Mouse (Mus musculus) hindbrain, postnatal 0 days (tissue): Measurements from ENCODE around the gene Med26. TPM values are rescaled to one million over a fixed set of nuclear protein-coding genes. Genes with fewer than 3 reads are reported as not detected.

Experiments
- ATAC-seq: fragments of 200-750 bp; cut with Nextera tagmentation; 2 replicates; pipeline ENCODE4 v1.8.0; 2017; ENCODE audit warnings: mild to moderate bottlenecking, moderate TSS enrichment, moderate library complexity
- DNase-seq: peaks from one replicate; pipeline ENCODE4 v3.0.0-alpha.2; 2015; ENCODE audit warnings: low spot score
- H3K27ac ChIP-seq: fragments of 300-500 bp; sonication (generic); 2 replicates; pipeline ENCODE4 v1.5.1; 2014; ENCODE audit warnings: mild to moderate bottlenecking
- H3K27me3 ChIP-seq: fragments of 300-500 bp; sonication (generic); 2 replicates; pipeline ENCODE4 v1.6.1; 2014; ENCODE audit warnings: low read length, mixed read lengths; ENCODE audit not compliant: insufficient read depth
- H3K36me3 ChIP-seq: fragments of 300-500 bp; sonication (generic); 2 replicates; pipeline ENCODE4 v1.6.1; 2014; ENCODE audit warnings: low read length, mixed read lengths; ENCODE audit not compliant: insufficient read depth
- H3K4me1 ChIP-seq: fragments of 300-500 bp; sonication (generic); 2 replicates; pipeline ENCODE4 v1.6.1; 2014; ENCODE audit warnings: antibody characterized with exemption, low read length, mixed read lengths; ENCODE audit not compliant: insufficient read depth
- H3K4me2 ChIP-seq: fragments of 300-500 bp; sonication (generic); 2 replicates; pipeline ENCODE4 v1.6.1; 2014; ENCODE audit warnings: low read depth, mild to moderate bottlenecking, low read length, moderate library complexity, mixed read lengths
- H3K4me3 ChIP-seq: fragments of 300-500 bp; sonication (generic); 2 replicates; pipeline ENCODE4 v1.5.1; 2014; ENCODE audit warnings: low read length
- H3K9ac ChIP-seq: fragments of 300-500 bp; sonication (generic); replicated peaks from 2 replicates; pipeline ENCODE4 v1.6.1; 2014; ENCODE audit warnings: mild to moderate bottlenecking, low read length, moderate library complexity, mixed read lengths
- H3K9me3 ChIP-seq: fragments of 300-500 bp; sonication (generic); 2 replicates; pipeline ENCODE4 v1.6.1; 2016; ENCODE audit warnings: low read length, mixed read lengths
- CTCF ChIP-seq: IDR thresholded peaks from 2 replicates; pipeline ENCODE4 v1.5.1; 2016; ENCODE audit warnings: antibody characterized with exemption, control low read depth, low read depth
- WGBS: fragments of 180-500 bp; shearing (Covaris S2); extraction: QIAGEN DNeasy Blood & Tissue Kit; methylation state at CpG from one replicate; pipeline ENCODE4 v1.1.7; 2014; 5-methylcytosine and 5-hydroxymethylcytosine counted together
- polyA plus RNA-seq: library from polyadenylated mRNA; unstranded; fragments of >200 nt; fragmentation: Nextera tagmentation; extraction: Ambion mirVana; gene quantifications from 2 replicates; pipeline ENCODE4 v1.2.1, GENCODE M21; 2015
- total RNA-seq: library from RNA; depleted of rRNA; stranded (reverse); fragments of >200 nt; gene quantifications from 2 replicates; pipeline ENCODE4 v1.2.3, GENCODE M21; 2014

The Med26 gene
- total and polyA plus RNA-seq, 2 experiments from 2014 or later: 15.2 to 15.5 TPM

GRCm38 (mm10) chr8:72549314-72549892, 1.3 kb upstream of the Med26 start:
- no peaks in the 10 kb centered on the region for H3K9me3 ChIP-seq
- 12% methylated on average over 5 of the region's 5 CpGs for WGBS
- H3K4me1 ChIP-seq: 0 out of 2 replicates have a peak, but pooled peaks cover 8% of the 10 kb centered on the region
- no peaks in the 10 kb centered on the region for H3K27me3 ChIP-seq
- peak overlapping the region; percentile 99 for H3K4me2 ChIP-seq
- TF ChIP-seq CTCF: no peak
- 0 out of 2 replicates have a peak, but pooled peaks cover 5% of the 10 kb centered on the region for H3K36me3 ChIP-seq
- DNase-seq: peak; percentile 4
- H3K4me3 ChIP-seq: peak overlapping the region; percentile 92
- H3K9ac ChIP-seq: peak overlapping the region; percentile 98; the same call in 1 of the 2 replicates
- ATAC-seq: no peak
- peak overlapping the region; percentile 93; the same call in 1 of the 2 replicates for H3K27ac ChIP-seq

- Histone ChIP-seq H3K27ac (peak overlapping the region; percentile 93), H3K27me3 (no peaks in the 10 kb centered on the region), H3K4me3 (peak overlapping the region; percentile 92), H3K9me3 (no peaks in the 10 kb centered on the region), H3K36me3 (peaks cover 11% of the 10 kb centered on the region; the same call in 1 of the 2 replicates), H3K4me1 (0 out of 2 replicates have a peak, but pooled peaks cover 8% of the 10 kb centered on the region), H3K4me2 (peak overlapping the region; percentile 99), H3K9ac (peak overlapping the region; percentile 98)
- peak; percentile 70 for ATAC-seq
- WGBS: under 1% methylated on average over 45 of the region's 45 CpGs
- DNase-seq: no peak
- TF ChIP-seq CTCF: no peak
Measured at GRCm38 (mm10) chr8:72548644-72549313, 709 bp upstream of the Med26 start.

GRCm38 (mm10) chr8:72547122-72547801, 808 bp downstream of the Med26 start:
- Histone ChIP-seq H3K4me1 (0 out of 2 replicates have a peak, but pooled peaks cover 8% of the 10 kb centered on the region), H3K27ac (peak overlapping the region; percentile 93), H3K4me2 (peak overlapping the region; percentile 99), H3K9me3 (no peaks in the 10 kb centered on the region), H3K9ac (peak overlapping the region; percentile 98), H3K27me3 (no peaks in the 10 kb centered on the region), H3K4me3 (peak overlapping the region; percentile 92), H3K36me3 (peaks cover 11% of the 10 kb centered on the region; the same call in 1 of the 2 replicates)
- DNase-seq (peak; percentile 3), ATAC-seq (peak; percentile 1; the same call in 1 of the 2 replicates)
- 2% methylated on average over 27 of the region's 27 CpGs for WGBS
- no peak for TF ChIP-seq CTCF

- peak; percentile 35 for TF ChIP-seq CTCF
Measured at GRCm38 (mm10) chr8:72539234-72539633, 8.8 kb downstream of the Med26 start.

GRCm38 (mm10) chr8:72534888-72535287, 13.2 kb downstream of the Med26 start:
- no peak overlapping the region for H3K9ac ChIP-seq
- no peak for TF ChIP-seq CTCF
- H3K4me3 ChIP-seq: no peak overlapping the region
- no peaks in the 10 kb centered on the region for H3K36me3 ChIP-seq
- H3K4me2 ChIP-seq: no peak overlapping the region
- H3K27ac ChIP-seq: no peak overlapping the region
- no peaks in the 10 kb centered on the region for H3K27me3 ChIP-seq
- H3K4me1 ChIP-seq: no peaks in the 10 kb centered on the region
- no peak for DNase-seq
- 98% methylated on average over 3 of the region's 3 CpGs for WGBS
- no peaks in the 10 kb centered on the region for H3K9me3 ChIP-seq
- no peak for ATAC-seq

More at GRCm38 (mm10) chr8:72539234-72539633, 8.8 kb downstream of the Med26 start:
- Histone ChIP-seq H3K4me3 (no peak overlapping the region), H3K27me3 (no peaks in the 10 kb centered on the region), H3K4me1 (no peaks in the 10 kb centered on the region), H3K27ac (no peak overlapping the region), H3K9me3 (no peaks in the 10 kb centered on the region), H3K4me2 (no peak overlapping the region), H3K36me3 (peaks cover 5% of the 10 kb centered on the region; the same call in 1 of the 2 replicates), H3K9ac (no peak overlapping the region)
- no peak for ATAC-seq
- no peak for DNase-seq

GRCm38 (mm10) chr8:72532103-72532502, 16.0 kb downstream of the Med26 start:
- Histone ChIP-seq H3K27me3 (no peaks in the 10 kb centered on the region), H3K36me3 (no peaks in the 10 kb centered on the region), H3K9me3 (no peaks in the 10 kb centered on the region), H3K4me3 (no peak overlapping the region), H3K4me1 (no peaks in the 10 kb centered on the region), H3K27ac (no peak overlapping the region), H3K4me2 (no peak overlapping the region), H3K9ac (no peak overlapping the region)
- 95% methylated on average over 1 of the region's 1 CpGs for WGBS
- TF ChIP-seq CTCF: no peak
- DNase-seq (no peak), ATAC-seq (no peak)
